Mouse (Mus musculus): ENCODE data around the gene Pfn1.

The Pfn1 gene

DNA sequence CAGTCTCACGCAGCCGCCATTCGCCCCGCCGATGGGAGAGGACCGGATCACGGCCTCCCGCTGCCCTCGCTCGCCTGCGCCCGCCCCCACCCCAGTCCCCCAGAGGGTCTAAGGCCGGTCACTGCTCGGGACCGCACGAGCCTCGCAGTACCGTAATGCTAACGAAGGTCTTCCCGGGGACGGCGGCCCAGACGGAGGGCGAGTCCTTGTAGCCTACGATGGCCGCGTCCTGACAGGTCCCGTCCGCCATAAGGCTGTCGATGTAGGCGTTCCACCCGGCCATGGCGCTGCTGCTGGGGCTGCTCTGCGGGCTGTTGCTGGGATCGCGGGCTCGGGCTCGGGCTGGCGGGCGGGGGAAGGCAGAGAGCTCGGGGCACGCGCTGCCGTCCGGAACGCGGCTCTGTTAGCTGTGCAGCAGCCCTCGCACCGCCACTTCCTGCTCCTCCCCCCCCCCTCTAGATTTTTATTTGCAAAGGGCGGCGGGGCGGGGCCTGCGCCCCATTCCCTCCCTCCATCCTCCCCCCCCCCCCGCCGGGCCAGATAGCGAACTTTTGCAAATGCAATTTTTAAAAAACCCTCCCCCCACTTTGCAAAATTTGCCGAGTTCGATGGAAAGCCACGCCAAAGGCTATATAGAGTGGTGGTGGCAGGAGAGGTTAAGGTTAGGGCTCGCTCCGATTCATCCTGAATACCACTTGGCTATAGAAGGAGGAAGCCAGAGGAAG is at the start of gene Pfn1:
Pfn1 (minus strand) TSS at position 447 of the 725 bp plus-strand sequence.
- in situ Hi-C loops (cut with MseI, MboI), result no loop called here

GRCm38 (mm10) chr11:70702781-70703180 is 48.3 kb upstream of the Pfn1 start:
- in situ Hi-C loops (cut with MseI, MboI), result no loop called here

- in situ Hi-C loops (cut with MseI, MboI), result no loop called here
These were observed 47.7 kb upstream of the Pfn1 start for GRCm38 (mm10) chr11:70701984-70702733.

DNA sequence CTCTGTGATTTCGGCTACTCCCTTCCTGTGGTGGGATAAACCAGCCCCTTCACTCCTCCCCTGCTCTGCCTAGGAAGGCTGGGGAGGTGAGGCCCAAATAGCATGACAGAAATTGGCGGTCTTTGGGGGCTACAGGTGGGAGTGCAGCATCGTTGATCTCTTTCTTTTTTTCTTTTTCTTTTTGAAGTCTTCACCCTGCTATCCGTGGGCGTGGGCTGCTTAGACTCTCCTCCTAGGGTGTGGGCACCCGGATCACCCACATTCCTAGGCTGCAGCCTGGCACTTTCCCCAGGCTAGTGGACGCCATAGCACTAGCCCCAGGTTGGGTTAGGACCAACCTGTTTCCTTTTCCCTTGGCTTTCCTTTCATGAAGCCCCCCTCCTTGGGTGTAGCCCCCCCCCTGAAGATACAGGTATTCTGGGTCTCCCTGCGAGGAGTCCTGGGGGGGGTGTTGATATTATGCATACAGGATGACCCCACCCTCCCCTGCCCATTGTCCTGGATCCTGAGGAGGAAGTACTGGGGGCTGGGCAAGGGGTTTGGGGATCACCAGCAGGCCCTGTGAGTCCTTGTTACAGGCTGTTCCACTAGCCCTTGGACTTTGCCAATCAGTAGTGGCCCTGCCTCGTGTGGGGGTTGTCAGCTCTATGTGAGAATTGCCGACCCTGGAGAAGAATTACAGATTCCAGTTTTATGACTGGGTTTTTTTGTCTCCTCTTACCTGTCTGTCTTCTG is 46.9 kb upstream of the Pfn1 start:
- in situ Hi-C loops (cut with MseI, MboI), result no loop called here

DNA sequence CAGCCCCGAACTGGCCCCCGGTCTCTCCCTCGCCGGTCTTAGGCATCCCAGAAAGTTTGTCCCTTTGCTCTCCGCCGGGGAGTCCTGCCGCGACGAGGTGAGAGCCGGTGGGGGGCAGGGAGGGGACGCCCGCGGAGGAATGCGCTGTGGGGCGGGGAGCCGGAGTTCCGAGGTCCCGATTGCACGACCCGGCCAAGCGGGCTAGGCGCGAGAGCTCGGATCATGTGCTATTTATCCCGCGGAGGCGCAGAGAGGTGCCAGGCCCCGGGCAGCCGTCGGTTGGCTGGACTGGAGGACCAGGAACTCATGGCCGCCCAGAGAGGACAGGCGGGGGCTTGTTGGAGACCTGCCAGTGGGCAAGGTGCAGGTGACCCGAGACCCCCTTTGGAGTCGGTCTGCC is 46.2 kb upstream of the Pfn1 start:
- in situ Hi-C loops (cut with MseI, MboI), result no loop called here

GRCm38 (mm10) chr11:70699722-70700556 is 45.5 kb upstream of the Pfn1 start, which contains the start of the genes Inca1 and Kif1c:
Gene Inca1, minus strand, starts transcription at chr11:70700155.
Gene Kif1c, plus strand, starts transcription at chr11:70700548.
- in situ Hi-C loops (cut with MseI, MboI), result no loop called here

- in situ Hi-C loops (cut with MseI, MboI), result no loop called here
These were observed 44.6 kb upstream of the Pfn1 start for GRCm38 (mm10) chr11:70699051-70699450.

DNA sequence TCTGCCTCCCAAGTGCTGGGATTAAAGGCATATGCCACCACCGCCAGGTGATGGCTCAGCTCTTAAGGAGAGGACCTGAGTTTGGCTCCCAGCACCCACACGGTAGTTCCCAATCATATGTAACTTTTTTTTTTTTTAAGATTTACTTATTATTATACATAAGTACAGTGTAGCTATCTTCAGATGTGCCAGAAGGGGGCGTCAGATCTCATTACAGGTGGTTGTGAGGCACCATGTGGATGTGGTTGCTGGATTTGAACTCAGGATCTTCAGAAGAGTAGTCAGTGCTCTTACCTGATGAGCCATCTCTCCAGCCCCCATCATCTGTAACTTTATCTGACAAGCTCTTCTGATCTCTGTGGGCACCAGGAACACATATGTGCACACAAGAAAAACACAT is 42.9 kb upstream of the Pfn1 start:
- in situ Hi-C loops (cut with MseI, MboI), result no loop called here

- in situ Hi-C loops (cut with MseI, MboI), result no loop called here
These were observed 39.1 kb upstream of the Pfn1 start for GRCm38 (mm10) chr11:70693504-70693903.

GRCm38 (mm10) chr11:70689578-70689977 is 35.1 kb upstream of the Pfn1 start:
- in situ Hi-C loops (cut with MseI, MboI), result no loop called here

DNA sequence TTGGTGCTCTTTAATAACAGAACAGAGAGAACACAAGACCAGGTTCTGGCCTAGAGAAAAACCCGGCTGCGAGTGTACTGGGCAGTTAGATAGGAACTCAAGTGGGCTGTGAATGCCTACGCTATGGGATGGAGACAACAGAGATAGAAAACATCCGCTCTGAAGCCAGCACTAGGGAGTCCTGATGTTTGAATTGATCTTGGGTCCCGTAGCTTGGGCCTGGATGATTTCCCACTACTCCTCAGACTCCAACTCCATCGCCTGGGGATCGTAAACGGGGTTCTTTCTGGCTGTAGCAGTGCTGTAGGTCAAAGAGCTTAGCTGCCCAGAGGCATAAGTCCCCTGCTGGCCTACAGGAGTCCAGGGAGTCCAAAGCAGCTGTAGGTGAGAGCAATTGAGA is 33.9 kb upstream of the Pfn1 start:
- in situ Hi-C loops (cut with MseI, MboI), result no loop called here

DNA sequence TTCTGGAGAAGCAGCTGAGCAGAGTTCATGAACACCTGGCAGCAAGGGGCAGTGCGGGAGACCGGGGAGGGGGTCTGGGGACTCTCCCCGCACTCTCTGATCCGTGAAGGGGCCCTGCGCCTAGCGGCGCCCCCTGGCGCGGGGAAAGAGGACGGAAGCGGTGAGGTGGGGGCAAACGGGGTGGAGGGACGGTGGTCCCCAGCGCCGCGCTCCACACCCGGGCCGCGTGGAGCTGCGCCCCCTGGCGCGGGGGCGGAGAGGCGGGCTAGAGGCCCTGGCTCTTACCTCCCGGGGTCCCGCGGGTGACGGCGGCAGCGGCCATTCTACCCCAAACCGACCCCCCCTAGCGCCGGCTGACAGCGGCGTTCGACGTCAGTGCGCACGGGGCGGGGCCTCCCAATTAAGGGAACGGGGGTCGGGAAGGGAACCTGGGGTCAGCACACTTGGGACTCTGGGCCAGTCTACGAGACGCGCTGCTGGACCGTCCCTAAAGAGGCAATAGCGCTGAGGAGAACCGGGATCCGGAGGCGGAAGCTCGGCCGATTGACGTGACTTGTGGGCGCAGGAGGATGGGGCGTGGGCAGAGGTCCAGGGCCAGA is 33.3 kb upstream of the Pfn1 start, which contains the start of gene Camta2:
Camta2 (minus strand) TSS at position 505 of the 599 bp plus-strand sequence.
- in situ Hi-C loops (cut with MseI, MboI), result no loop called here

DNA sequence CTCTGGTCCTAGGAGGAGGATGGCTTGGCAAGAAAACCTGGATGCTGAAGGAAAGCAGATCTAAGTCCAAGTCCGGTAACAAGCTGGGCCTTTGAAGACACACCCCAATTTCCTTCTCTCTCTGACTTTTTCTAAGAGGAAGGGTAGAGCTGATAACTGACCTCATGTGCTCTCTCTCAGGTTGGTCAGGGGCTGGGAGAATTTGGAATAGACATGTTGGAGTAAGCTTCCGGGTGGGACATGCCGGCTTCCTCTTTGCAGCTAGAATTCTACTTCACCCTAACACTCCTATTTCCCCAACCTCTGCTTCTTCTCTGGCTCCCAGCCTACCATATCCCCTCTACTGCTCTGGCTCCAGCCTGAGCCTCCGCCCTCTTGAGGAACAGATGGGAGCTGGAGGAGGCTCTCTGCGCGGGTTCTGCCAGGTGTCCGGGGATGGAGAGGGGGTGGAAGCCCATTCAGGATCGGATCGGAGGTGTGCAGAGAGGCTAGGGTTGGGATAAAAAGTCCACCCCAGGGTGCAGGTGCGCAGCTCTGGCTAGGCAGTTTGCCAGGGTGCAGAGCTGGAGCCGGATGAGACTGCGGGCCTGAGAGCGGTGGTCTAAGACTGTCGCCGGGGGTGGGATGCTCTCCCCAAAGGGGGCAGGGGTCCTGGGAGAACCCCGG is 32.6 kb upstream of the Pfn1 start:
- in situ Hi-C loops (cut with MseI, MboI), result no loop called here

DNA sequence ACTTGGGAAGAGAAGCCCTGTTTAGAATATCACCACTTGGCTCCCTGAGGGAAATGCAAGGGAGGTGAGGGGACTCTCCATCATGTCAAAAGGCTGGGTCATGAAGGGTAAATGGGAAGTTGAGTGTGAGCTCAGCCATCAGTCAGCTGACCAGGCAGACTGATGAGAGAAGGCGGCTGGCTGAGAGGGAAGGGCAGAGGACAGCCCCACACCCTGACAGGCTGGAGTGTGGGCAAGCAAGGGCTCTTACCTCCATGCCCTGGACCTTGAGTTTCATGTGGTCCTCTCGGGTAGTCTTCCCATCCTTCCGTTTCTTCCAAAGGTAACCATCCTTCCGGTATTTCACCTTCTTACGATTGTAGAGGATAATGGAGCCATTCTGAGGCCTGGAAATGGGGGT is 29.2 kb upstream of the Pfn1 start:
- in situ Hi-C loops (cut with MseI, MboI), result no loop called here

DNA sequence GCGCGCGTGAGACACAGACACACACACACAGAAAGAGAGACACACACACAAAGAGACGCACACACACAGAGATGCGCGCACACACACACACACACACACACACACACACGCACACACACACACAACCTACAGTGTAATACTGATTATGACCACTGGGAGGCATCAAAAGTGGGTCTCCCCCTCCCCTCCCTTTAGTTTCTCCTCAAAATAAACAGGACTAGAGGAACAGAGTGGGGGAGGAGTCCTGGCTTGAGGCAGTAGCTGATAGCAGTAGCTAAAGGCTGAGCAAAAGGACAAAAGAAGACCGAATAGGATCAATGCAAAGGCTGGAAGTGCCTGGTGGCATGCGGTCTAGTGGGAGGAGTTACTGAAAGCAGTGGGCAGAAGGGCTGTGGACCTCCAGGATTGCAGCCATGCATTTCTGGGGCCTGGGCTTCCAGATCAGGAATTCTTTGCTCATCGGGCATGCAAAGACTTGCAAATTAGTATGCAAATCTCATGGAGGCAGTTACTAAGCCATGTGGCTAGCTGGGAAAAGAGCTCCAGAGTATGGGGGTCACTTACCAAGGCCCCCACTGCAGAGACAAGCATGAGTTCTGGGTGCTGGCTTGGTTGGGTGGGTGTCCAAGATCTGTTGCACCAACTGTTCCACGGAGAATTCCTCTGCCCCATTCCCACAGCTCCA is 27.6 kb upstream of the Pfn1 start:
- in situ Hi-C loops (cut with MseI, MboI), result no loop called here

GRCm38 (mm10) chr11:70681170-70681569 is 26.7 kb upstream of the Pfn1 start:
- in situ Hi-C loops (cut with MseI, MboI), result no loop called here

DNA sequence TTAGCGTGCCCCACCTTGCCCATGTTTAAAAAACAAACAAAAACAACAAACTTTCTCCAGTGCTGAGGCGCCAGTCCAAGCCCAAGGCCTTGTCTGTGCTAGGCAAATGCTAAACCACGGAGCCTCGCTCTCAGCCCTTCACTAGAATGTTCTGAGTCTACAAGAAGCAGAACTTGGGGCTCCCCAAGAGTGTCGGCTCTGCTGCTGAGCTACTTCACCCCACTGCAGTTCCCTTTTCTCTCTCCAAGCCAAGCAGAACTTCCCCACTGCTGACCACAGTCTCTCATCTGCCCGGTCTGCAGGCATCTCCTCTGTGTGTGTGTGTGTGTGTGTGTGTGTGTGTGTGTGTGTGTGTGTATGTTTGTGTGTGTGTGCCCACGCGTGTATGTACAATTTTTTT is 25.4 kb upstream of the Pfn1 start:
- in situ Hi-C loops (cut with MseI, MboI), result no loop called here

DNA sequence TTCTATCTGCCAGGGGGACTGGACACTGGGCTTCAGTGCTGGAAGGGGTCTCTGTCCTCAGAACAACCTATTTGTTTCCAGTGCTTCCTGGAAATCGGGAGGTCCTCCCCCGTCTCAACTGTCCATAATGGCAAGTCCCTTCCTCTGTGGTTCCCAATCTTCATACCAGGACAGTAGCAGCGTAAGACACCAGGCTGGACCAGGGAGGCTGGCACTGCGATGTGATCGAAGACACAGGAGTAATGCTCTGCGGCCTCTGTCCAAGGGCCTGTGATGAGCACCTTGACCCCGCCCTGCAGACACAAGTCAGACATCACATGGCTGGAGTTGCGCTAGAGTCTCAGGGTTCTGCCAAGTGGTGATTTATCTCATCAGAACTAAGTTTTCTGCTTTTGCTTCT is 24.9 kb upstream of the Pfn1 start:
- in situ Hi-C loops (cut with MseI, MboI), result no loop called here

- in situ Hi-C loops (cut with MseI, MboI), result no loop called here
These were observed 24.1 kb upstream of the Pfn1 start for GRCm38 (mm10) chr11:70678576-70678975.

- in situ Hi-C loops (cut with MseI, MboI), result no loop called here
These were observed 23.6 kb upstream of the Pfn1 start for GRCm38 (mm10) chr11:70678092-70678491.

Data from mouse trophoblast stem cell (cell line).